Mouse (Mus musculus) adipose tissue, adult 10 weeks (tissue): ENCODE results near the gene Klhl10. TPM values are rescaled to one million over a fixed set of nuclear protein-coding genes. Genes with fewer than 3 reads are reported as not detected.

Experiments
- polyA plus RNA-seq: library from polyadenylated mRNA; stranded (reverse); fragments of 350-450 nt; fragmentation: Illumina TruSeq; extraction: RNeasy Lipid Tissue Mini Kit (QIAGEN cat#74804); gene quantifications from one replicate; pipeline ENCODE4 v1.2.3, GENCODE M21; 2014; ENCODE audit warnings: low read depth, low replicate concordance

The Klhl10 gene
- polyA plus RNA-seq: 12.0 TPM

DNA sequence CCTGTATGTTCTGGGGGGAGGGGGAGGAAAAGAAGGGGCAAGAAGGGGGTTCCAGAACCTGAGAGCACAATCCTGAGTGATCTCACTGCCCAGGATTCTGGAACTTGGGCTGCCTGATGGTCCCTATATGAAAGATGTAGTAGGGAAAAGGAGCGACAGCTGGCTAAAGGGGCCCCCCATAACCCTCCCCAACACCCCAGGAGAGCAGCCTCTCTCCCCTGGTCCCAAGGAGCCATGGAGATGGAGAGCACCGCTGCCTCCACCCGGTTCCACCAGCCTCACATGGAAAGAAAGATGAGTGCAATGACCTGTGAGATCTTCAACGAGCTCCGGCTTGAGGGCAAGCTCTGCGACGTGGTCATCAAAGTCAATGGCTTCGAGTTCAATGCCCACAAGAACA, at the start of gene Klhl10, which contains the start of gene Nt5c3b:
TSS of gene Klhl10 (plus strand) at position 121 of the 400 bp plus-strand sequence.
TSS of gene Nt5c3b (minus strand) at position 12 of the 400 bp plus-strand sequence.

GRCm38 (mm10) chr11:100397600-100398389, 43.9 kb upstream of the Klhl10 start, which contains the start of gene Jup:
Jup (minus strand) TSS chr11:100397763.

GRCm38 (mm10) chr11:100414021-100414913, 27.4 kb upstream of the Klhl10 start, which contains the start of gene P3h4:
P3h4 (minus strand) TSS chr11:100414836.

DNA sequence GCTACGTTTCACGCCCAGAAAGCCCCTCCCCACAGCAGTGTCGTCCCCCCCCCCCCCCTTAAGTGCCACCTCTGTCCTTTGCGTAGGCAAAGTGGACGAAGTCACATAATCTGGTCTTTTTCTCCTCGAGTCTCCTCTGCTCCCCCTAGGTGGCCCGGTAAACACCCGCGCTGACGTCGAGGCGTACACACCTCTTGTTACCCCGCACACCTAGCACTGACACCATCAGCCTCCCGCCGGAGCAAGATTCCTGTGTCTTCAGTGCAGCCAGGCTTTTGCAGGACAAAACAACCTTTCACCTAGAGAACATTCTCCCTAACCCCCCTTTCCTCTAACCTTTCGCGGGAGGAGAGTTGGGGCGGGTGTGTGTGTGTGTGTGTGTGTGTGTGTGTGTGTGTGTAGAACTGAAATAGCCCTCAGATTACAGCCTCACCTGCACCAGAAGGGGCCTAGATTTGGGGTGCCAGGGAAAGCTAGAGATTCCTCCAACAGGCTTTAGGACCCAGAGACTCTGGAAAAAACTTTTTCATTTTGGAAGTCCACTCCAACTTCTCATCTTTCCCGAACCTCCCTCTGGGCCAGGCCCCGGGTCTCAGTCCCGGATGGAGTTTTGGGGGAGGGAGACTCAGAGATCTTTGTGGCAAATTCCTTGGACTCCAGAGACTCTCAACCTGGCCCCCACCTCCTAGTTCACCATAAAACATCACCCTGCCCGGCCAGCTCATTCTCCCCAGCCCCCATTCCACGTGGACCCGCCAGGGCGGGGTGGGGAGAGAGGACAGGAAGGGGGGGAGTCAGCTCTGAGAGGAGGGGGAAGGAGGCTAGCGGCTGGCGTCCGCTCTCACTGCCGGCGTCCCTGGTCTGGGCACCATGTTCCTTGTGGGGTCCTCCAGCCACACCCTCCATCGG, 26.5 kb upstream of the Klhl10 start, which contains the start of gene Fkbp10:
TSS of gene Fkbp10 (plus strand) at position 784 of the 909 bp plus-strand sequence.

GRCm38 (mm10) chr11:100472197-100472934, 30.6 kb downstream of the Klhl10 start, which contains the start of gene Klhl11:
Klhl11 (minus strand) TSS chr11:100472741.

Other genes with a start within 250 kb of the Klhl10 start
- gene Krt9, start 248.7 kb upstream of the Klhl10 start, polyA plus RNA-seq: not detected
- 34.6 TPM for gene Krt14, start 234.4 kb upstream of the Klhl10 start, polyA plus RNA-seq
- not detected for gene Krt16, start 193.0 kb upstream of the Klhl10 start, polyA plus RNA-seq
- gene Krt17, start 180.9 kb upstream of the Klhl10 start, polyA plus RNA-seq: 2.0 TPM
- gene Krt42, start 172.0 kb upstream of the Klhl10 start, polyA plus RNA-seq: not detected
- 496 TPM for gene Eif1, start 122.0 kb upstream of the Klhl10 start, polyA plus RNA-seq
- gene Gast, start 107.5 kb upstream of the Klhl10 start, polyA plus RNA-seq: not detected
- gene Hap1, start 85.8 kb upstream of the Klhl10 start, polyA plus RNA-seq: 33.4 TPM
- 129 TPM for gene Jup, start 44.2 kb upstream of the Klhl10 start, polyA plus RNA-seq
- gene P3h4, start 27.1 kb upstream of the Klhl10 start, polyA plus RNA-seq: 22.9 TPM
- gene Fkbp10, start 26.2 kb upstream of the Klhl10 start, polyA plus RNA-seq: 17.5 TPM
- 33.0 TPM for gene Nt5c3b, start 109 bp upstream of the Klhl10 start, polyA plus RNA-seq
- gene Klhl11, start 30.8 kb downstream of the Klhl10 start, polyA plus RNA-seq: 3.8 TPM
- gene Acly, start 86.1 kb downstream of the Klhl10 start, polyA plus RNA-seq: 416 TPM
- 7.9 TPM for gene Ttc25, start 103.7 kb downstream of the Klhl10 start, polyA plus RNA-seq
- 21.8 TPM for gene Cnp, start 133.0 kb downstream of the Klhl10 start, polyA plus RNA-seq
- gene Nkiras2, start 177.3 kb downstream of the Klhl10 start, polyA plus RNA-seq: 36.0 TPM
- gene Dnajc7, start 178.3 kb downstream of the Klhl10 start, polyA plus RNA-seq: 171 TPM